Mouse (Mus musculus) lung, embryonic 14.5 days (tissue): ENCODE measurements around the gene Lsm3. TPM values are rescaled to one million over a fixed set of nuclear protein-coding genes. Genes with fewer than 3 reads are reported as not detected.

Experiments
- ATAC-seq: fragments of 200-750 bp; cut with Nextera tagmentation; 2 replicates; pipeline ENCODE4 v1.8.0; 2017; ENCODE audit warnings: mild to moderate bottlenecking, moderate TSS enrichment, moderate library complexity; ENCODE audit not compliant: insufficient read depth
- DNase-seq: peaks from one replicate; pipeline ENCODE4 v3.0.0-alpha.2; 2015
- H3K27ac ChIP-seq: fragments of 300-500 bp; sonication (generic); 2 replicates; pipeline ENCODE4 v1.5.1; 2014; ENCODE audit warnings: low read depth, mild to moderate bottlenecking, moderate library complexity
- H3K27me3 ChIP-seq: fragments of 300-500 bp; sonication (generic); 2 replicates; pipeline ENCODE4 v1.6.1; 2014; ENCODE audit warnings: low read length, control low read depth; ENCODE audit not compliant: insufficient read depth
- H3K36me3 ChIP-seq: fragments of 300-500 bp; sonication (generic); 2 replicates; pipeline ENCODE4 v1.6.1; 2014; ENCODE audit warnings: control low read depth; ENCODE audit not compliant: insufficient read depth
- H3K4me1 ChIP-seq: fragments of 300-500 bp; sonication (generic); 2 replicates; pipeline ENCODE4 v1.6.1; 2014; ENCODE audit warnings: antibody characterized with exemption, control low read depth; ENCODE audit not compliant: insufficient read depth
- H3K4me2 ChIP-seq: fragments of 300-500 bp; sonication (generic); 2 replicates; pipeline ENCODE4 v1.6.1; 2014; ENCODE audit warnings: mild to moderate bottlenecking
- H3K4me3 ChIP-seq: fragments of 300-500 bp; sonication (generic); 2 replicates; pipeline ENCODE4 v1.5.1; 2014; ENCODE audit warnings: low read depth, low read length
- H3K9ac ChIP-seq: fragments of 300-500 bp; sonication (generic); 2 replicates; pipeline ENCODE4 v1.6.1; 2014
- H3K9me3 ChIP-seq: fragments of 300-500 bp; sonication (generic); 2 replicates; pipeline ENCODE4 v1.6.1; 2016; ENCODE audit warnings: low read depth, low read length, control low read depth
- CTCF ChIP-seq: IDR thresholded peaks from 2 replicates; pipeline ENCODE4 v1.5.1; 2016; ENCODE audit warnings: antibody characterized with exemption, low read depth
- WGBS: fragments of 180-500 bp; shearing (Covaris S2); extraction: QIAGEN DNeasy Blood & Tissue Kit; methylation state at CpG from one replicate; pipeline ENCODE4 v1.1.7; 2014; 5-methylcytosine and 5-hydroxymethylcytosine counted together
- polyA plus RNA-seq: library from polyadenylated mRNA; unstranded; fragments of >200 nt; fragmentation: Nextera tagmentation; extraction: Ambion mirVana; gene quantifications from 2 replicates; pipeline ENCODE4 v1.2.1, GENCODE M21; 2014

Lsm3 gene
- polyA plus RNA-seq, 1 experiment from 2014 or later = 325 TPM

- Histone ChIP-seq H3K4me2 (no peak overlapping the region), H3K27me3 (no peaks in the 10 kb centered on the region), H3K9ac (no peak overlapping the region), H3K36me3 (no peaks in the 10 kb centered on the region), H3K27ac (no peak overlapping the region), H3K4me3 (no peak overlapping the region), H3K9me3 (no peaks in the 10 kb centered on the region), H3K4me1 (peaks cover 7% of the 10 kb centered on the region)
- ATAC-seq (no peak), DNase-seq (peak; percentile 33)
- TF ChIP-seq CTCF = no peak
- 62% methylated on average over 11 of the region's 11 CpGs for whole genome bisulfite sequencing
Measured at GRCm38 (mm10) chr6:91536047-91536765, 20.5 kb downstream of the Lsm3 start.

DNA sequence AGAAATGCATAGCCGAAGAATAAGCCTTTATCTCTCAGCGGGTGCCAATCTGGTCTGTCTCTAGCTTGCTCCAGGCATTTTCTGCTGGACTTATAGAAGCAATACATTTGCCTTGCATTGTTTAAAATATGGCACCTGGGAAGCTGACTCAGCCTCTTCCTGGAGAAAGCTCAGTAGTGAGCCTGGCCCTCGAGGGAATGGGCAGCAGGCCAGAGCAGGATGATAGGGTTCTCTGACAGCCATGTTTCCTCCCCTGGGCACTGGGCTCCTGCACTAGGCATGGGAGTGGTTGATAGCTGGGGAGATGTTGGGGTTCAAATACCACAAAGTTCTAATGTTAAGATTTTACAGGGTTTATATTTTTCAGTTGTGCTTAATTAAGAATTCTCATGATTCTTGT is 25.5 kb downstream of the Lsm3 start:
- Histone ChIP-seq H3K4me3 (no peak overlapping the region), H3K36me3 (no peaks in the 10 kb centered on the region), H3K9ac (no peak overlapping the region), H3K27ac (no peak overlapping the region), H3K9me3 (no peaks in the 10 kb centered on the region), H3K27me3 (no peaks in the 10 kb centered on the region), H3K4me2 (no peak overlapping the region), H3K4me1 (peaks cover 5% of the 10 kb centered on the region; the same call in 1 of the 2 replicates)
- DNase-seq (no peak), ATAC-seq (no peak)
- TF ChIP-seq CTCF = no peak
- WGBS = 52% methylated on average over 3 of the region's 3 CpGs

DNA sequence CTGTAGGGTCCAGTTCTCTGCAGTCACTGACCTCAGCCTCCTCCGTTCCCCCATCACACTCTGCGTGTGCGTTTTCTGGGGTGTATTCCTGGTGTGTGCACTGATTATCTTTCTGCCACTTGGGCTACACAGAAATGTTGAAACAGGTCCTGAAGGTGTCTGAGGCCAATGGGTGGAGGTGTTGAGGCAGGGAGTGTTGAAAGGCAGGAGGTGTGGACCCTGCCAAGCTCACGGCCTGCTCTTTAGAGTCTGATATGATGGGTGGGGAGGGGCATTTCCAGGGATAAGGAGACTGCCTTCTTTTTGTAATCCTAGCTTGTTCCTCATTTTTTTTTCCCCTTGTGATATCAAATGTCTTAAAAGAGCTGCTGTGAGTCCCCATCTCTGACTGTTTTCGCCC is 27.3 kb downstream of the Lsm3 start:
- TF ChIP-seq CTCF = no peak
- H3K27me3 ChIP-seq = no peaks in the 10 kb centered on the region
- DNase-seq = no peak
- peaks cover 11% of the 10 kb centered on the region; the same call in 1 of the 2 replicates for H3K4me1 ChIP-seq
- no peaks in the 10 kb centered on the region for H3K9me3 ChIP-seq
- no peaks in the 10 kb centered on the region for H3K36me3 ChIP-seq
- H3K9ac ChIP-seq = no peak overlapping the region
- no peak overlapping the region for H3K27ac ChIP-seq
- WGBS = 60% methylated on average over 5 of the region's 5 CpGs
- no peak for ATAC-seq
- H3K4me2 ChIP-seq = no peak overlapping the region
- no peak overlapping the region for H3K4me3 ChIP-seq

- H3K27me3 ChIP-seq = no peaks in the 10 kb centered on the region
- ATAC-seq (peak; percentile 77), DNase-seq (peak; percentile 73)
- no peak for TF ChIP-seq CTCF
- no peaks in the 10 kb centered on the region for H3K9me3 ChIP-seq
- H3K4me2 ChIP-seq = no peak overlapping the region
- H3K27ac ChIP-seq = no peak overlapping the region; the same call in 1 of the 2 replicates
- WGBS = 22% methylated on average over 9 of the region's 9 CpGs
- no peak overlapping the region for H3K4me3 ChIP-seq
- no peak overlapping the region for H3K9ac ChIP-seq
- no peaks in the 10 kb centered on the region for H3K36me3 ChIP-seq
- H3K4me1 ChIP-seq = peaks cover 11% of the 10 kb centered on the region; the same call in 1 of the 2 replicates
Measured at GRCm38 (mm10) chr6:91546241-91546884, 30.6 kb downstream of the Lsm3 start.

DNA sequence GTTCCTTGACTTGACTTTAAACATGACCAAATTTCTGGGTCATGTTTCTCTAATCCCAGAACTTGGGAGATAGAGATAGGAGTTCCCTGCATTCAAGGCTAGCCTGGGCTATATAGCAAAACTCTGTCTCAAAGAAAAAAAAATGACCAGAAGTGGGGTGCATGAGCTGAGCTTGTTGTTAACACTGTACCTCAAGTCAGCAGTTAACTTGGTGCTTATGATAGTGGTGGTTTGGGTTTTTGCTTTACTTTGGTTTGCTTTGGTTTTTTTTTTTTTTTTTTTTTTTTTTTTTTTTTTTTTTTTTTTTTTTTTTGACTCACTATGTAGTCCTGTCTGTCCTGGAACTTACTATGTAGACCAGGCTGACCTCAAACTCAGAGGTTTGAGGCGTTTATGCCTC is 31.6 kb downstream of the Lsm3 start:
- H3K9ac ChIP-seq = no peak overlapping the region
- ATAC-seq (no peak), DNase-seq (no peak)
- peaks cover 11% of the 10 kb centered on the region; the same call in 1 of the 2 replicates for H3K4me1 ChIP-seq
- no peak overlapping the region for H3K4me3 ChIP-seq
- TF ChIP-seq CTCF = no peak
- H3K4me2 ChIP-seq = no peak overlapping the region
- no peaks in the 10 kb centered on the region for H3K36me3 ChIP-seq
- no peaks in the 10 kb centered on the region for H3K27me3 ChIP-seq
- no peak overlapping the region for H3K27ac ChIP-seq
- 47% methylated on average over 1 of the region's 1 CpGs for WGBS
- H3K9me3 ChIP-seq = no peaks in the 10 kb centered on the region

DNA sequence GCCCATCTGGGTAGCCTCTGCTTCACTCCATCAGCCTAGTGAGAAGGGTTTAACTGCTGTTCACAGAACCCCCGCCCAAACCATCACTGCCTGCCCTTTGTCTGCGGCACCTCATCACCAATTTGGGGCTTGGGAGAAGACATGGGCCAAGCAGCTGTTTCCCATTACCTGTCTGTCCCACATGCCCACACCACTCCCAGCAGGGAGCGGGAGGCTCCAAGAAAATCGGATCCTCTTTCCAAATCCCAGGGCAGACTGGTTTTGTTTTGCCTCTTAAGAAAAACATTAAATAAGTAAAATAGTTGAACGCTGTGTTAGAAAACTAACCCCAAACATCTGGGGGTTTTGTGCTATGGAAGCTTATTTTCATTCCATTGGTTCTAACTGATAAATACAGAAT is 33.9 kb downstream of the Lsm3 start:
- peak; percentile 87 for DNase-seq
- 31% methylated on average over 5 of the region's 5 CpGs for WGBS
- Histone ChIP-seq H3K27ac (peak overlapping the region; percentile 78), H3K4me1 (peaks cover 13% of the 10 kb centered on the region; the same call in 1 of the 2 replicates), H3K9ac (no peak overlapping the region), H3K4me3 (no peak overlapping the region), H3K27me3 (no peaks in the 10 kb centered on the region), H3K4me2 (no peak overlapping the region), H3K36me3 (no peaks in the 10 kb centered on the region), H3K9me3 (no peaks in the 10 kb centered on the region)
- no peak for TF ChIP-seq CTCF
- peak; percentile 82 for ATAC-seq

- WGBS = 93% methylated on average over 3 of the region's 3 CpGs
- Histone ChIP-seq H3K4me2 (no peak overlapping the region), H3K36me3 (no peaks in the 10 kb centered on the region), H3K9me3 (no peaks in the 10 kb centered on the region), H3K27me3 (no peaks in the 10 kb centered on the region), H3K4me1 (peaks cover 7% of the 10 kb centered on the region; the same call in 1 of the 2 replicates), H3K4me3 (no peak overlapping the region), H3K27ac (no peak overlapping the region), H3K9ac (no peak overlapping the region)
- no peak for TF ChIP-seq CTCF
- no peak for DNase-seq
- ATAC-seq = no peak
Measured at GRCm38 (mm10) chr6:91551671-91552070, 35.9 kb downstream of the Lsm3 start.
